20 mouse cellular contexts compared by ENCODE assay signal in genomic region chr12:27171595-27171994, GRCm38 (mm10).
"Had no signal": no experiment of that assay in that cellular context is flagged by ENCODE, and none has a peak within 500 bp of the region (broad histone marks: within the 10 kb centered on the region; RNA-seq: fewer than 3 reads in every experiment).

No protein-coding gene starts in this region.

- DNase-seq: kidney, adult 11 months; kidney, adult 8-10 months; kidney, postnatal 10 days; kidney, postnatal 36 days; layer of hippocampus, postnatal 36 days; thymus, adult 2 months; thymus, postnatal 14 days; thymus, postnatal 4 days had no signal

- H3K4me1 ChIP-seq: liver, embryonic 12.5 days; liver, embryonic 15.5 days; lung, embryonic 15.5 days; megakaryocyte, embryonic 14.5 days; midbrain, embryonic 13.5 days; neural tube, embryonic 13.5 days had no signal

- H3K4me3 ChIP-seq: intestine, embryonic 15.5 days; kidney, embryonic 15.5 days; left cerebral cortex, adult 2 months; liver, embryonic 12.5 days; liver, embryonic 15.5 days; lung, embryonic 15.5 days; megakaryocyte, embryonic 14.5 days; midbrain, embryonic 10.5 days; midbrain, embryonic 13.5 days; myocyte; neural tube, embryonic 13.5 days had no signal

- H3K9ac ChIP-seq: intestine, embryonic 15.5 days; kidney, embryonic 15.5 days; liver, embryonic 12.5 days; liver, embryonic 15.5 days; lung, embryonic 15.5 days; midbrain, embryonic 13.5 days; neural tube, embryonic 13.5 days had no signal

- H3K27me3 ChIP-seq: intestine, embryonic 15.5 days; kidney, embryonic 15.5 days; liver, embryonic 12.5 days; liver, embryonic 15.5 days; lung, embryonic 15.5 days; megakaryocyte, embryonic 14.5 days; midbrain, embryonic 13.5 days; neural tube, embryonic 13.5 days had no signal

- H3K27ac ChIP-seq: intestine, embryonic 15.5 days; kidney, embryonic 15.5 days; left cerebral cortex, adult 2 months; liver, embryonic 12.5 days; liver, embryonic 15.5 days; lung, embryonic 15.5 days; midbrain, embryonic 10.5 days; midbrain, embryonic 13.5 days; neural tube, embryonic 13.5 days; stomach, postnatal 0 days had no signal

- H3K36me3 ChIP-seq: intestine, embryonic 15.5 days; kidney, embryonic 15.5 days; liver, embryonic 12.5 days; liver, embryonic 15.5 days; lung, embryonic 15.5 days; midbrain, embryonic 10.5 days; midbrain, embryonic 13.5 days; neural tube, embryonic 13.5 days had no signal
